Mouse (Mus musculus) embryonic facial prominence, embryonic 10.5 days (tissue): ENCODE measurements around the gene Olfr322. TPM values are rescaled to one million over a fixed set of nuclear protein-coding genes. Genes with fewer than 3 reads are reported as not detected.

Source experiments
- DNase-seq: peaks from one replicate; pipeline ENCODE4 v3.0.0-alpha.2; 2017; ENCODE audit warnings: low spot score
- H3K27ac ChIP-seq: fragments of 300-500 bp; sonication (generic); replicated peaks from 2 replicates; pipeline ENCODE4 v1.5.1; 2016; ENCODE audit warnings: mild to moderate bottlenecking
- H3K27me3 ChIP-seq: fragments of 300-500 bp; sonication (generic); replicated peaks from 2 replicates; pipeline ENCODE4 v1.6.1; 2016; ENCODE audit warnings: low read depth, mild to moderate bottlenecking; ENCODE audit not compliant: poor library complexity, severe bottlenecking
- H3K36me3 ChIP-seq: fragments of 300-500 bp; sonication (generic); replicated peaks from 2 replicates; pipeline ENCODE4 v1.6.1; 2016; ENCODE audit warnings: mild to moderate bottlenecking, moderate library complexity
- H3K4me1 ChIP-seq: fragments of 300-500 bp; sonication (generic); 2 replicates; pipeline ENCODE4 v1.6.1; 2016
- H3K4me3 ChIP-seq: fragments of 300-500 bp; sonication (generic); 2 replicates; pipeline ENCODE4 v1.5.1; 2016; ENCODE audit warnings: mild to moderate bottlenecking, moderate library complexity
- H3K9me3 ChIP-seq: fragments of 300-500 bp; sonication (generic); 2 replicates; pipeline ENCODE4 v1.6.1; 2016; ENCODE audit warnings: mild to moderate bottlenecking
- WGBS: fragments of 180-500 bp; shearing (Covaris S2); methylation state at CpG from one replicate; pipeline ENCODE4 v1.1.7; 2016; 5-methylcytosine and 5-hydroxymethylcytosine counted together
- polyA plus RNA-seq: library from polyadenylated mRNA; unstranded; fragments of >200 nt; fragmentation: Nextera tagmentation; extraction: Ambion mirVana; gene quantifications from 2 replicates; pipeline ENCODE4 v1.2.1, GENCODE M21; 2016

Gene Olfr322
- polyA plus RNA-seq = 0.05 TPM in 1 of 2 replicates, not detected in the other

DNA sequence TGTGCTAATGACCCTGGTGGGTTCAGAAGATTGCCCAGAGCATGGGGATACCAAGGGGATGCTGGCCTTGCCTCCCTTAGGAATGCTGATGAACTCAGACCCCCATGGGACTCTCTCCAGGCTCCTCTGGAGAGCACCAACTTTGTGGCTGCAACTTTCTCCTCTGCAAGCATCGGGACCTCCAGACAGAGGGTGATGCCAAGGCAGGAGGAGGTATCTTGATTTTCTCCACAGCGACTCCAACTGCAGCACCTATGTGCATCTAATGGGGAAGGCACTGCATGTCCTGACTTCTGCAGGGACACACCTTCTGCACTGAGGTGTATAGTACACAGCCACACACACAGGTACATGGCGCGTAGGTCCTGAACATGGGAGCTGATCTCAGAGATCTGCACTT lies at the start of gene Olfr322:
Olfr322 (plus strand) TSS at position 187 of the 400 bp plus-strand sequence.
- WGBS = 87% methylated on average over 4 of the region's 4 CpGs
- DNase-seq = no peak

GRCm38 (mm10) chr11:58613359-58613758 lies 45.2 kb upstream of the Olfr322 start:
- H3K27ac ChIP-seq = no peak overlapping the region
- 0 out of 2 replicates have a peak, but pooled peaks cover 5% of the 10 kb centered on the region for H3K4me1 ChIP-seq
- H3K27me3 ChIP-seq = no peaks in the 10 kb centered on the region
- WGBS = 81% methylated on average over 3 of the region's 3 CpGs
- no peaks in the 10 kb centered on the region for H3K9me3 ChIP-seq
- H3K36me3 ChIP-seq = no peaks in the 10 kb centered on the region
- no peak overlapping the region for H3K4me3 ChIP-seq
- no peak for DNase-seq

More for the DNA sequence above, at the start of gene Olfr322:
- Histone ChIP-seq H3K36me3 (no peaks in the 10 kb centered on the region), H3K27me3 (no peaks in the 10 kb centered on the region), H3K4me1 (0 out of 2 replicates have a peak, but pooled peaks cover 3% of the 10 kb centered on the region), H3K4me3 (no peak within 1 kb of the TSS), H3K9me3 (no peaks in the 10 kb centered on the region), H3K27ac (no peak within 1 kb of the TSS)

GRCm38 (mm10) chr11:58614526-58614925 lies 44.1 kb upstream of the Olfr322 start:
- Histone ChIP-seq H3K27me3 (no peaks in the 10 kb centered on the region), H3K4me1 (0 out of 2 replicates have a peak, but pooled peaks cover under 1% of the 10 kb centered on the region), H3K36me3 (no peaks in the 10 kb centered on the region), H3K27ac (no peak overlapping the region), H3K9me3 (no peaks in the 10 kb centered on the region), H3K4me3 (no peak overlapping the region)
- DNase-seq = no peak

GRCm38 (mm10) chr11:58615975-58616374 lies 42.6 kb upstream of the Olfr322 start, which contains the start of gene 2210407C18Rik:
TSS of gene 2210407C18Rik (minus strand) at chr11:58616075.
- 91% methylated on average over 4 of the region's 4 CpGs for WGBS
- H3K27me3 ChIP-seq = no peaks in the 10 kb centered on the region

DNA sequence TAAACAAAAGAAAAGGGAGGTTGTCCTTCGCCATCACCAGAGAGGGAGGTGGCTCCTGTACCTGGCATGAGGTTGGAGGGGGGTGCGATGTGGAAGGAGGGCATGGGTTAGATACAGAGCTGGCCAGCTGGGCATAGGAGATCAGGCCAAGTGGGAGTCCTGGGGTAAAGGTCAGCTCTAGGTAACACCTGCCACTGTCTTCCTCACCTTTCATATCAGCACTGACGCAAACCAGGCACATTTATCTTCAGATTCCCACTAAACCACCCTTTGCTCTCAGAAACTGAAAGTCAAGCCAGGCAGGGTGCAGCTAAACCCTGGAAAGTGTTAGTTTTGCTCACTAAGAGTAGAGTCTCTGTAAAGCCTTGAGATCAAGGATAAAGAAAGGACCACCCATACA lies 40.2 kb upstream of the Olfr322 start:
- 76% methylated on average over 3 of the region's 3 CpGs for WGBS

More at GRCm38 (mm10) chr11:58615975-58616374, 42.6 kb upstream of the Olfr322 start, which contains the start of gene 2210407C18Rik:
- H3K9me3 ChIP-seq = no peaks in the 10 kb centered on the region
- no peak within 1 kb of the TSS for H3K27ac ChIP-seq
- no peak within 1 kb of the TSS for H3K4me3 ChIP-seq
- no peak for DNase-seq
- no peaks in the 10 kb centered on the region for H3K36me3 ChIP-seq
- H3K4me1 ChIP-seq = no peaks in the 10 kb centered on the region

GRCm38 (mm10) chr11:58618793-58619192 lies 39.8 kb upstream of the Olfr322 start:
- no peak for DNase-seq
- Histone ChIP-seq H3K9me3 (no peaks in the 10 kb centered on the region), H3K27me3 (no peaks in the 10 kb centered on the region), H3K27ac (no peak overlapping the region), H3K4me1 (peaks cover 7% of the 10 kb centered on the region), H3K4me3 (no peak overlapping the region), H3K36me3 (no peaks in the 10 kb centered on the region)
- 86% methylated on average over 6 of the region's 6 CpGs for WGBS

More for the DNA sequence above, 40.2 kb upstream of the Olfr322 start:
- Histone ChIP-seq H3K4me3 (no peak overlapping the region), H3K4me1 (peaks cover 2% of the 10 kb centered on the region; the same call in 1 of the 2 replicates), H3K27ac (no peak overlapping the region), H3K36me3 (no peaks in the 10 kb centered on the region), H3K27me3 (no peaks in the 10 kb centered on the region), H3K9me3 (no peaks in the 10 kb centered on the region)
- DNase-seq = no peak

DNA sequence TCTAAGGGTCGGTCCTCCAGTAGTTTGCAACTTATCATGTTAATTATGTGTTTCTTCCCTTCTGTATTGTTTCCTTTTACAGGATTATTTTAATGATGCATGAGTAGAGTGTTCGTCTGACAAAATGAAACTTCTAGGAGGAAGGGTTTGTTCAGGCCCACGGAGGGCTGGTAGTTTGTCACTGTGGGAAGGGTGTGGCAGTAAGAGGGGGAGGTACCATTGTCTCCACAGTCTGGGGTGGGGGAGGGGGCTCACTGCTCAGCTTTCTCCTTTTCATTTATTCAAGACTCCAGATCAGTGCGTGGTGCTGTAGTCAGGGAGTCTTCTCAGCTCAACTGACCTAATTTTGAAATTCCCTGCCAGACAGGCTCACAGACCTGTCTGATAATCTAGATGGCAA lies 32.4 kb upstream of the Olfr322 start:
- 70% methylated on average over 4 of the region's 4 CpGs for WGBS
- Histone ChIP-seq H3K27me3 (no peaks in the 10 kb centered on the region), H3K9me3 (no peaks in the 10 kb centered on the region), H3K4me3 (no peak overlapping the region), H3K4me1 (peaks cover 8% of the 10 kb centered on the region), H3K36me3 (no peaks in the 10 kb centered on the region), H3K27ac (no peak overlapping the region)
- DNase-seq = no peak

- DNase-seq = no peak
- Histone ChIP-seq H3K27me3 (no peaks in the 10 kb centered on the region; the same call in 1 of the 2 replicates), H3K36me3 (no peaks in the 10 kb centered on the region), H3K9me3 (no peaks in the 10 kb centered on the region), H3K4me3 (no peak within 1 kb of the TSS), H3K27ac (no peak within 1 kb of the TSS), H3K4me1 (no peaks in the 10 kb centered on the region)
- WGBS = 79% methylated on average over 5 of the region's 5 CpGs
Measured at GRCm38 (mm10) chr11:58630401-58630800, 28.2 kb upstream of the Olfr322 start, which contains the start of gene Olfr323. TSS of gene Olfr323 (minus strand) at chr11:58630501.

DNA sequence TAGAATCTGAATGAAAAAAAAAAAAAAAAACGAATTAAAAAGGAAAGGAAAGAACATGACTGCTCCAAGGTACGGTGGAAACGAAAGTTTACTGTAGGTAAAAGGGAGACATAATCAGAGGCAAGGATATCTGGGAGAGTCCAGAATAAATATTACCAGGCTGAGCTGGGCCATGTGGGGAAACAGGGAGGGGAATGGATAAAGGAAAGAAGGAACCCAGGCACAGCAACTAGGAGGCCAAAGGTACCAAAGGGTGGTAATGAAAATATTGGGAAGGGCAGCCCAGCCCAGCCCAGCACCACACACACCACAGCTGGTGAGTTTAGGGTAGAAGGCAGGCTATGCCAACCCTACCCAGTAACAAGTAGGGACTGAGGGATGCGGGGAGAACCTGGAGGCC lies 23.7 kb upstream of the Olfr322 start:
- Histone ChIP-seq H3K27ac (no peak overlapping the region), H3K4me3 (no peak overlapping the region), H3K4me1 (no peaks in the 10 kb centered on the region), H3K27me3 (peaks cover 28% of the 10 kb centered on the region), H3K36me3 (no peaks in the 10 kb centered on the region), H3K9me3 (no peaks in the 10 kb centered on the region)
- 74% methylated on average over 4 of the region's 4 CpGs for WGBS
- DNase-seq = no peak

- Histone ChIP-seq H3K27ac (no peak overlapping the region), H3K4me1 (peaks cover 10% of the 10 kb centered on the region), H3K4me3 (no peak overlapping the region), H3K27me3 (peaks cover 44% of the 10 kb centered on the region), H3K36me3 (no peaks in the 10 kb centered on the region), H3K9me3 (no peaks in the 10 kb centered on the region)
- DNase-seq = peak; percentile 73
- WGBS = 15% methylated on average over 4 of the region's 4 CpGs
Measured at GRCm38 (mm10) chr11:58636376-58636977, 22.1 kb upstream of the Olfr322 start.

DNA sequence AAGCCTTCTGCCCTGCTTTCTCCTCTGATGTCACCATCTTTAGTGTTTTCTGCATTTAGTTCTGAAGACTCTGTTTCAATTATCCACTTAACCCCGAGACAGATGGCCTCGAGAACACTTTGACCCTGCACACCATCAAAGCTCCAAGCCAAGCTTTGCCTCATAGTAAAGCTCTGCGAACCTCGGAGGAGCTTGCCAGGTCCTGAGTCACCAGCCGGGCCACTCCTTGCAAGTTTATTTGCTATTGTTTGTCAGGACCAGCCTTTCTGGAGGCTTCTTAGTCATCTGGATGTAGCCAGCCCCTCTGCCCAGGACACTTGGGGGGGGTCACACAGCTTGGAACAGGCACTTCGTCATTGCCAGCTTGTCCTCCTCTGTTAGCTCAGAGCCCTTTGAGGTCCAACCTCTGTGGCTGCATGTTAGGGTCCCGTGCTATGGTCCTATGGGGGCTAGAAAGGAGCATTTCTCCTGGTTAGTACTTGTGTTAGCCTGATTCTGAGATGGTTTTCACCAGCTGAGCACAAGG lies 20.3 kb upstream of the Olfr322 start:
- H3K36me3 ChIP-seq = no peaks in the 10 kb centered on the region
- no peak overlapping the region for H3K4me3 ChIP-seq
- DNase-seq = no peak
- H3K27me3 ChIP-seq = peaks cover 52% of the 10 kb centered on the region
- no peaks in the 10 kb centered on the region for H3K9me3 ChIP-seq
- peaks cover 10% of the 10 kb centered on the region for H3K4me1 ChIP-seq
- 55% methylated on average over 7 of the region's 7 CpGs for WGBS
- H3K27ac ChIP-seq = no peak overlapping the region

DNA sequence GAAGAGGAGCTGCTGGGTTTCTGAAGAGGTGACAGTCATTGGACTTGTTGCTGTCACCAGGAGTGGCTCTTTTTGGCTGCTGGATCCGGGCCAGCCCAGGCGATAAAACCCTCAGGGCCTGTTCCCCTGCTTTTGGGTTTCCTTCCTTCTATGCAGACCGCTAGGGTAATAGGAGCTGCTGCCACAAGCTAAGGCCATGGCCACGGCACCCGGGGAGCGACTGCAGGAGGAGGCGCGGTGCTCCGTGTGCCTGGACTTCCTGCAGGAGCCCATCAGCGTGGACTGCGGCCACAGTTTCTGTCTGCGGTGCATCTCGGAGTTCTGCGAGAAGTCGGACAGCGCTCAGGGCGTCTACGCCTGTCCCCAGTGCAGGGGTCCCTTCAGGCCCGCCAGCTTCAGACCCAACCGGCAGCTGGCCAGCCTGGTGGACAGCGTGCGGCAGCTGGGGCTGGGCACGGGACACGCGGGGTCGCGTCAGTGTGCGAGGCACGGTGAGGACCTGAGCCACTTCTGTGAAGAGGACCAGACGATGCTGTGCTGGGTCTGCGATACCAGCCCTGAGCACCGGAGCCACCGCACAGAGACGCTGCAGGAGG lies 18.2 kb upstream of the Olfr322 start, which contains the start of gene Trim58:
Trim58 (plus strand) TSS at position 194 of the 596 bp plus-strand sequence.
- H3K9me3 ChIP-seq = no peaks in the 10 kb centered on the region
- WGBS = 3% methylated on average over 34 of the region's 34 CpGs
- H3K36me3 ChIP-seq = no peaks in the 10 kb centered on the region
- peaks cover 10% of the 10 kb centered on the region for H3K4me1 ChIP-seq
- peaks cover 52% of the 10 kb centered on the region for H3K27me3 ChIP-seq
- DNase-seq = peak; percentile 56
- peak within 1 kb of the TSS; percentile 73 for H3K27ac ChIP-seq
- H3K4me3 ChIP-seq = peak within 1 kb of the TSS; percentile 60
